Mouse (Mus musculus) intestine, embryonic 14.5 days (tissue): Measurements from ENCODE around the gene Cpt1b. TPM values are rescaled to one million over a fixed set of nuclear protein-coding genes. Genes with fewer than 3 reads are reported as not detected.

ENCODE experiments used
- ATAC-seq: fragments of 200-750 bp; cut with Nextera tagmentation; replicated peaks from 2 replicates; pipeline ENCODE4 v1.8.0; 2017; ENCODE audit warnings: low read depth, moderate number of reproducible peaks, moderate TSS enrichment, moderate library complexity; ENCODE audit not compliant: low FRiP score, low TSS enrichment
- DNase-seq: peaks from one replicate; pipeline ENCODE4 v3.0.0-alpha.2; 2018; ENCODE audit warnings: low spot score
- H3K27ac ChIP-seq: fragments of 300-500 bp; sonication (generic); 2 replicates; pipeline ENCODE4 v1.5.1; 2014; ENCODE audit warnings: low read depth, mild to moderate bottlenecking, control low read depth
- H3K27me3 ChIP-seq: fragments of 300-500 bp; sonication (generic); replicated peaks from 2 replicates; pipeline ENCODE4 v1.6.1; 2014; ENCODE audit warnings: low read length, control low read depth; ENCODE audit not compliant: control insufficient read depth, insufficient read depth
- H3K36me3 ChIP-seq: fragments of 300-500 bp; sonication (generic); 2 replicates; pipeline ENCODE4 v1.6.1; 2014; ENCODE audit warnings: low read length, control low read depth; ENCODE audit not compliant: control insufficient read depth, insufficient read depth
- H3K4me1 ChIP-seq: fragments of 300-500 bp; sonication (generic); replicated peaks from 2 replicates; pipeline ENCODE4 v1.6.1; 2014; ENCODE audit warnings: low read length, control low read depth, mixed read lengths; ENCODE audit not compliant: control insufficient read depth, insufficient read depth
- H3K4me2 ChIP-seq: fragments of 300-500 bp; sonication (generic); 2 replicates; pipeline ENCODE4 v1.6.1; 2014; ENCODE audit warnings: low read length
- H3K4me3 ChIP-seq: fragments of 300-500 bp; sonication (generic); 2 replicates; pipeline ENCODE4 v1.5.1; 2014; ENCODE audit warnings: low read depth, low read length, control low read depth, mixed read lengths
- H3K9ac ChIP-seq: fragments of 300-500 bp; sonication (generic); 2 replicates; pipeline ENCODE4 v1.6.1; 2014; ENCODE audit warnings: mild to moderate bottlenecking, low read length
- H3K9me3 ChIP-seq: fragments of 300-500 bp; sonication (generic); 2 replicates; pipeline ENCODE4 v1.6.1; 2016; ENCODE audit warnings: low read length, control low read depth; ENCODE audit not compliant: control insufficient read depth
- WGBS: fragments of 180-500 bp; shearing (Covaris S2); extraction: QIAGEN DNeasy Blood & Tissue Kit; methylation state at CpG from one replicate; pipeline ENCODE4 v1.1.7; 2014; 5-methylcytosine and 5-hydroxymethylcytosine counted together
- polyA plus RNA-seq: library from polyadenylated mRNA; unstranded; fragments of >200 nt; fragmentation: Nextera tagmentation; extraction: Ambion mirVana; gene quantifications from 2 replicates; pipeline ENCODE4 v1.2.1, GENCODE M21; 2014

The Cpt1b gene
- polyA plus RNA-seq: 0.60 and 0.76 TPM in 2 replicates

DNA sequence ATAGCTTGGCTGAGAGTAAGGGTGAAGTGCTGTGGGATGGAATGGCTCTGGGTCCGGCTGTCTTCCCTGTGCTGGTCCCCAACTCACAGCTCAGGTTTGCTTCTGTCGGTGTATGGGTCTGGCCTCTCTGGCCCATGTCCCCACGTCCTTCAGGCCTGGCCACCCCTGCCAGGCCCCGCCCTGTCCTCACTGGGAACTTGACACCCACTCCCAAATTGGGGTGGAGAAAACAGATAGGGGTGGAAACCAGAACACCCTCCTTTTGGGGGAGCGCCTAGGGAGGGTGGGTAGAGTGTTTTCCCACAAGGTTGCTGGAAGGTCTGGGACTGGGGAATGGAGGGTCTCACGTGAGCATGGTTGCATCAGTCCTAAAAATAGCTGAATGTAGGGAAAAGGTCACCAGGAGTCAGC lies at the start of gene Cpt1b:
Gene Cpt1b (minus strand): TSS at position 153 of the 411 bp plus-strand sequence.
- H3K4me2 ChIP-seq: no peak within 1 kb of the TSS
- H3K9ac ChIP-seq: no peak within 1 kb of the TSS
- WGBS: 34% methylated on average over 6 of the region's 6 CpGs
- H3K4me3 ChIP-seq: no peak within 1 kb of the TSS
- peaks cover 14% of the 10 kb centered on the region; the same call in 1 of the 2 replicates for H3K4me1 ChIP-seq
- no peaks in the 10 kb centered on the region for H3K27me3 ChIP-seq
- DNase-seq (no peak), ATAC-seq (no peak)
- H3K9me3 ChIP-seq: no peaks in the 10 kb centered on the region
- no peak within 1 kb of the TSS for H3K27ac ChIP-seq
- H3K36me3 ChIP-seq: peaks cover 23% of the 10 kb centered on the region

DNA sequence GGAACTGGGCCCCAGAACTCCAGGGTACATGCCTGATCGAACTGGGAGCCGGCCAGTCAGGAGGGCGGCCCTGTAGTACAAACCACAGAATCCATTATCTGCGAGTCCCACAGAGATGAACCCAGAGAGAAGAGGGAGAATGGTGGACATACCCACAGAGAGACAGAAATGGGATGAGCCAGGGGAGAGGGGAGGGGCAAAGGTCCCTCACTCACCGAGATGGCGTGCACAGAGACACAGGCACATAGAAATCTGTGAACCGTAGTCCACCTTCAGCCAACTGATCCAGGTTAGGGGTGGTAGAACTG lies 49.6 kb upstream of the Cpt1b start:
- DNase-seq: no peak
- Histone ChIP-seq H3K27me3 (no peaks in the 10 kb centered on the region), H3K4me1 (0 out of 2 replicates have a peak, but pooled peaks cover 4% of the 10 kb centered on the region), H3K4me3 (peak overlapping the region; percentile 56), H3K27ac (no peak overlapping the region), H3K9ac (no peak overlapping the region; the same call in 1 of the 2 replicates), H3K36me3 (no peaks in the 10 kb centered on the region), H3K4me2 (peak overlapping the region; percentile 86), H3K9me3 (no peaks in the 10 kb centered on the region)
- ATAC-seq: no peak
- WGBS: 93% methylated on average over 7 of the region's 7 CpGs

DNA sequence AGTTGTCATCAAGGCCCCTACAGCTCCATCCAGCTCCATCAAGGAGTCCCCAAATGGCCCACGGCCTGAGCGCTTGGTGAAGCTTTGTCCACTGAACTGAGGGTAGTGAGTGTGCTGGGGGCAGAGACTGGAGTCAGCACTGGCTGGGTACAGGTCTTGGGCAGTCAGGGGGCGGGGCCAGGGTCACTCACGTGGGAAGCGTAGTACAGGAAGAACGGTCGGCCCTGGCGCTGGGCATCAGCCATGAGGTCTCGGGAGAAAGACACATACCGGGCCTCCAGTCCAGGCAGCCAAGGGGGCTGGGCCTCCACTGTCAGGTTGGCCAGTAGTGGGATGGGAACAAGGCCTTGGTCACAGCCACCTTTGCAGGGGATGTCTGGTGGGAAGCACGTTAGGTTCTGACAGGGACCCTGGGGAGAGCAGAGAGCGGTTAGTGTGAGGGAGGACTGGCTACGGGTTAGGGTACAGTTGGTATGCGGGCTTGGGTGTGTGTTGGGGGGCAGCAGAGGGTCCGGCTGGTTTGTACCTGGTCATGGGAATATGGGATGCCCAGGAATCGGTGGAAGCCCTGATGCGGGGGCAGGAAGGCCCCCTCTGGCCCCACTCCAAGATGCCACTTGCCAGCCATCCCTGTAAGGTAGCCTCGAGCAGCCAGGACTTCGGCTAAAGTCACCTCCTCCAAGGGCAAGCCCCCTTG lies 49.1 kb upstream of the Cpt1b start:
- Histone ChIP-seq H3K36me3 (no peaks in the 10 kb centered on the region), H3K4me2 (peak overlapping the region; percentile 86; the same call in 1 of the 2 replicates), H3K27ac (no peak overlapping the region), H3K4me3 (no peak overlapping the region), H3K9ac (no peak overlapping the region), H3K9me3 (no peaks in the 10 kb centered on the region), H3K27me3 (no peaks in the 10 kb centered on the region), H3K4me1 (0 out of 2 replicates have a peak, but pooled peaks cover 4% of the 10 kb centered on the region)
- WGBS: 92% methylated on average over 19 of the region's 19 CpGs
- DNase-seq (no peak), ATAC-seq (no peak)

DNA sequence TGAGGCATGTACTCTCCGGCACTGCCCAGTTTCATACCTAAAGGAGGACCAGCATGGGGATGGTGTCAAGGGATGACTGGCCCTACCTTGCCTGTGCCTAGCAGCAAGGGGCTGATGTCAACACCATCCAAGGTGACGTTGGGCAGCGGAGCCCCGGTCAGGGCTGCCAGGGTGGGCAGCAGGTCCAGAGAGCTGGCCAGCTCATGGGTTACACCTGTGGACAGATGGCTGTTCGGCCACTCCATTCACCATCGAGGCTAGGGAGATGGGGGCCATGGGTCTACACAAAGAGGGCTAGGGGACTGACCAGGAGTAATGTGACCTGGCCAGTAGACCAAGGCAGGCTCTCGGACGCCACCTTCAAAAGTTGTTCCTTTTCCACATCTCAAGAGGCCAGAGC lies 48.3 kb upstream of the Cpt1b start:
- no peak overlapping the region for H3K27ac ChIP-seq
- no peaks in the 10 kb centered on the region for H3K36me3 ChIP-seq
- H3K9me3 ChIP-seq: no peaks in the 10 kb centered on the region
- no peak overlapping the region for H3K9ac ChIP-seq
- H3K27me3 ChIP-seq: no peaks in the 10 kb centered on the region
- H3K4me1 ChIP-seq: 0 out of 2 replicates have a peak, but pooled peaks cover 4% of the 10 kb centered on the region
- no peak for DNase-seq
- no peak overlapping the region for H3K4me2 ChIP-seq
- WGBS: 96% methylated on average over 8 of the region's 8 CpGs
- no peak for ATAC-seq
- no peak overlapping the region for H3K4me3 ChIP-seq

DNA sequence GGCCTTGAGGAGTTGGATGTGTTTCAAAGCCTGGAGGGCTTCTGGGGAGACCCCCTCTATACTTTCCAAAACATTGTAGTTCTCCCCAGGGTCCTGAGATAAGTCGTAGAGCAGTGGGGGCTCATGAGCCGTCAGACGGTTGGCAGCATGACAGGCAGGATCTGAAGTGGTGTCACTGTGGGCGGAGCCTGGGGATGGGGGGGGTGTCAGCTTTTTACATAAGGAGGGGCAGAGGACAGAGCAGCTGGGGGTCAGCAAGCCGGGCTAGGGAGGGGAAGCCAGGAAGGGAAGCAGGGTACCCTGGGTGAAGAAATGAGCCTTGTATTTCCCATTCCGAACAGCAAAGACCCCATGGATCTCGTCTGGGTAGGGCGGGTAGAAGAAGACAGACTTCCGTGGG lies 47.7 kb upstream of the Cpt1b start:
- no peak for ATAC-seq
- Histone ChIP-seq H3K4me2 (no peak overlapping the region), H3K36me3 (no peaks in the 10 kb centered on the region), H3K4me3 (no peak overlapping the region), H3K9ac (no peak overlapping the region), H3K9me3 (no peaks in the 10 kb centered on the region), H3K27me3 (no peaks in the 10 kb centered on the region), H3K27ac (no peak overlapping the region), H3K4me1 (0 out of 2 replicates have a peak, but pooled peaks cover 4% of the 10 kb centered on the region)
- WGBS: 88% methylated on average over 9 of the region's 9 CpGs
- DNase-seq: no peak

DNA sequence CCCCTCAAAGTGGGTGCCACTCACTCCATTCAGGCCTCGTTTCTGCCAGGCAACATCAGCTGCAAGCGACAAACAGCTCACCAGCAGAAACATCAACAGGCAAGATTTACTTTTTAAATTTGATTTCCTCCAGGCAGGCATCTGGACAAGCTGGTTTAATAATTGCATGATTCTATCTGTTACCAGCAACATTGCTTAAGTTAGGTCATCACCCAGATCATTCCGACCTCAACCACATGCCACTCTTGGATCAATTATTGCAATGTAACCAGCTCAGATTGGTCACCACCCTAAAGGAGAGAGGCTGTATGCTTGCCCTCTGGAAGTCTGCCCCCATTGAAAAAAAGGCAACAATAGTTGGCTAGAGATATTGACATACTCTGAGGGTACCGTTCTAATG lies 45.8 kb upstream of the Cpt1b start:
- no peak for DNase-seq
- WGBS: 77% methylated on average over 4 of the region's 4 CpGs
- no peak for ATAC-seq

DNA sequence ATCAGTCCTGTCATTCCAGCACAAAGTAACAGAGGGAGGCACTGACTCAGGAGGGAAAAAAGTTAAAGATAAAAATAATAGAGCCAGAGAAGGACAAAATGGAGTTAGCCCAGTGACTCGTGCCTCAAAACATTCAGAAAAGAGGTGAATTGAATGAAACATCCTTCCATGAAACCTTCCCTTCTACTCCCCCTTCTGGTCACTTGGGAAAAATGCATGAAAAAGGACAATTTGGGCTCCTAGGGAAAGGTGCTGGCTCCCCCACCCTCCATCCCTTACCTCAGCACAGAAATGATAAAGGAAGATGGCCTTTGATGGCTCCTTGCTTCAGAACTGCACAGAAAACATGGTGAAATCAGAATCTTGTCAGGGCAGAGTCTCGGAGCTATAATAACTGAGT lies 42.9 kb upstream of the Cpt1b start:
- H3K4me2 ChIP-seq: no peak overlapping the region
- no peaks in the 10 kb centered on the region for H3K27me3 ChIP-seq
- H3K27ac ChIP-seq: no peak overlapping the region
- no peaks in the 10 kb centered on the region for H3K36me3 ChIP-seq
- WGBS: 28% methylated on average over 2 of the region's 2 CpGs
- ATAC-seq (no peak), DNase-seq (no peak)
- no peaks in the 10 kb centered on the region for H3K9me3 ChIP-seq
- H3K4me3 ChIP-seq: no peak overlapping the region
- no peak overlapping the region for H3K9ac ChIP-seq
- H3K4me1 ChIP-seq: no peaks in the 10 kb centered on the region

More for the DNA sequence above, 45.8 kb upstream of the Cpt1b start:
- Histone ChIP-seq H3K4me1 (0 out of 2 replicates have a peak, but pooled peaks cover 4% of the 10 kb centered on the region), H3K9me3 (no peaks in the 10 kb centered on the region), H3K36me3 (no peaks in the 10 kb centered on the region), H3K27me3 (no peaks in the 10 kb centered on the region), H3K27ac (no peak overlapping the region), H3K9ac (no peak overlapping the region), H3K4me3 (no peak overlapping the region), H3K4me2 (no peak overlapping the region)

DNA sequence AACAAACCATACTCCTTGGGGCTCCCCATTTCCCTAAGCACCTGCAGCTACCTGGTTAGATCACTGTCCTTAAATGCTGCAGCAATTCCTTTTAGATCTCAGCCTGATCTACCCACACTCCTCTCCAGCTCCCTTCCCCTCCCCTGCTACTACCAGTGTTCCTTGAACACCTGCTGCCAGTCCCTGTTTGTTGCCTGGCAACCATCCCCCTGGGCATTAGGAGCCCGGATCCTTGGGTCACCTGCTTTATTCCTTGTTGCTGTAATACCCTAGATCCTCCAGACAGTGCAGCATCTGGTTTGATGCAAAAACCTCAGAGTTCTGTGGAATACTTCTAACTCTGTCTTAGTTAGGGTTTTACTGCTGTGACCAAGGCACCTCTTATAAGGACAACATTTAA lies 39.4 kb upstream of the Cpt1b start:
- Histone ChIP-seq H3K27me3 (0 out of 2 replicates have a peak, but pooled peaks cover 2% of the 10 kb centered on the region), H3K36me3 (no peaks in the 10 kb centered on the region), H3K9ac (no peak overlapping the region), H3K4me2 (no peak overlapping the region), H3K9me3 (no peaks in the 10 kb centered on the region), H3K4me1 (no peaks in the 10 kb centered on the region), H3K27ac (no peak overlapping the region), H3K4me3 (no peak overlapping the region)
- no peak for ATAC-seq
- no peak for DNase-seq
- WGBS: 24% methylated on average over 1 of the region's 1 CpGs
